8 mouse cellular contexts compared by ENCODE assay signal in the genomic region with DNA sequence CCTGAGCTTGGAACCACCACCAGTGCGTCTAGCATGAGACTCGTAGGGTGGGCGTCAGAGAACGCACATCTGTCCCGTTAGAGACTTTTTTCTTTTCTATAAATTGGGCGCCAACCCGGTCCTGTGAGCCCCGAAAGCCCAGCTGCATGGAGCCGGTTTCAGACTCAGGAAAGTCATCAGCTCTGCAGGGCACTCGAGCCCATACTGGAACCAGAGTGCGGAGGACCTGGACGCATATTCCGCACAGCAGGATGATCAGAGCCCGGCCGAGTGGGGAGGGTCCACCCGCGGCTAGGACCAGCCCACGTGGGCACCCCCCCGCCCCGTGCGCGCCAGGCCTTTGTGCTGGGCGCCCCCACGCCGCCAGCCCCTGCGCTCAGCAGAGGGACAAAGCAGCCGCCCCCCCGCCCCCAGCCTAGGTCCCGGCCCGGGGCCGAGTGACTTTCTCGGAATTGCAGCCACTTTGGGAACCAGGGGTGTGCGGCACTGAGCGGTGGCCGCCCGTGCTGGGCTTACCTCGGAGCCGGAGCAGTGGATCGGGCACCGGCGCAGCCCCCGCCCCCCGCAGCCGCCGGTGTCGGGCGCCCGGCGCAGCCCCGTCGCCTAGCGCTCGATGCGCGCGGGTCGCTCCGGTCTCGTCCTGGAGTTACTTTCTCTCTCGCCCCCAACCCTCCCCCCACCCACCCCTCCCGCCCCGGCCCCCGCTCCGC. TPM values are rescaled to one million over a fixed set of nuclear protein-coding genes. Genes with fewer than 3 reads are reported as not detected.
DNase-seq lines count a peak whose midpoint lies in the region; ATAC-seq and TF ChIP-seq lines count a peak whose summit lies in the region.

No protein-coding gene starts in this region.

- H3K9ac ChIP-seq in lung, embryonic 14.5 days: peak overlapping the region; percentile 94
- H3K9ac ChIP-seq in forebrain, embryonic 14.5 days (ENCODE audit: low read length): peak overlapping the region; percentile 97
- peak overlapping the region; percentile 96 for H3K9ac ChIP-seq in intestine, embryonic 14.5 days (ENCODE audit: low read length)
- H3K9ac ChIP-seq in lung, postnatal 0 days (replicated peaks; ENCODE audit: low read depth): peak overlapping the region; percentile 60; the same call in 1 of the 2 replicates
- H3K9ac ChIP-seq in stomach, embryonic 16.5 days (ENCODE audit: low read length): peak overlapping the region; percentile 94

- H3K4me3 ChIP-seq in lung, embryonic 14.5 days (ENCODE audit: low read depth, low read length): peak overlapping the region; percentile 76
- peak overlapping the region; percentile 62 for H3K4me3 ChIP-seq in brown adipose tissue, adult 24 weeks (ENCODE audit: insufficient read depth, low read depth, low read length)
- peak overlapping the region; percentile 86 for H3K4me3 ChIP-seq in forebrain, embryonic 14.5 days (ENCODE audit: low read depth, low read length)
- peak overlapping the region; percentile 71 for H3K4me3 ChIP-seq in intestine, embryonic 14.5 days (ENCODE audit: low read depth, low read length)
- peak overlapping the region; percentile 63 for H3K4me3 ChIP-seq in lung, postnatal 0 days (ENCODE audit: low read depth, low read length)
- peak overlapping the region; percentile 80 for H3K4me3 ChIP-seq in stomach, embryonic 16.5 days (replicated peaks; ENCODE audit: low read length)

- H3K9me3 ChIP-seq in lung, embryonic 14.5 days (ENCODE audit: low read depth, low read length): no peaks in the 10 kb centered on the region
- no peaks in the 10 kb centered on the region for H3K9me3 ChIP-seq in forebrain, embryonic 14.5 days (replicated peaks; ENCODE audit: control insufficient read depth, low read length)
- no peaks in the 10 kb centered on the region for H3K9me3 ChIP-seq in intestine, embryonic 14.5 days (ENCODE audit: control insufficient read depth, low read length)
- no peaks in the 10 kb centered on the region for H3K9me3 ChIP-seq in lung, postnatal 0 days (ENCODE audit: low read length)
- H3K9me3 ChIP-seq in stomach, embryonic 16.5 days (replicated peaks; ENCODE audit: control insufficient read depth, low read length): no peaks in the 10 kb centered on the region

- under 1% methylated on average over 59 of the region's 64 CpGs for WGBS in lung, embryonic 14.5 days
- WGBS in forebrain, embryonic 14.5 days: 0% methylated on average over 37 of the region's 64 CpGs
- WGBS in intestine, embryonic 14.5 days: under 1% methylated on average over 48 of the region's 64 CpGs
- WGBS in lung, postnatal 0 days: under 1% methylated on average over 41 of the region's 64 CpGs
- 1% methylated on average over 41 of the region's 64 CpGs for WGBS in stomach, embryonic 16.5 days

- no peaks in the 10 kb centered on the region for H3K27me3 ChIP-seq in lung, embryonic 14.5 days (ENCODE audit: insufficient read depth, low read length)
- H3K27me3 ChIP-seq in forebrain, embryonic 14.5 days (replicated peaks; ENCODE audit: control insufficient read depth, insufficient read depth, low read length): no peaks in the 10 kb centered on the region
- no peaks in the 10 kb centered on the region for H3K27me3 ChIP-seq in intestine, embryonic 14.5 days (replicated peaks; ENCODE audit: control insufficient read depth, insufficient read depth, low read length)
- no peaks in the 10 kb centered on the region for H3K27me3 ChIP-seq in lung, postnatal 0 days (replicated peaks; ENCODE audit: insufficient read depth, low read length)
- H3K27me3 ChIP-seq in stomach, embryonic 16.5 days (ENCODE audit: control insufficient read depth, insufficient read depth, low read length): no peaks in the 10 kb centered on the region

- no peak for TF ChIP-seq CTCF in lung, embryonic 14.5 days (IDR thresholded peaks at IDR 0.05; ENCODE audit: low read depth)
- TF ChIP-seq CTCF in lung, postnatal 0 days (IDR thresholded peaks at IDR 0.05): no peak

- no peaks in the 10 kb centered on the region for H3K4me1 ChIP-seq in lung, embryonic 14.5 days (ENCODE audit: insufficient read depth)
- no peaks in the 10 kb centered on the region for H3K4me1 ChIP-seq in brown adipose tissue, adult 24 weeks (ENCODE audit: control insufficient read depth, insufficient read depth, insufficient read length, low read length)
- H3K4me1 ChIP-seq in forebrain, embryonic 14.5 days (ENCODE audit: control insufficient read depth, insufficient read depth, low read length): peaks cover 14% of the 10 kb centered on the region
- peaks cover 10% of the 10 kb centered on the region; the same call in 1 of the 2 replicates for H3K4me1 ChIP-seq in intestine, embryonic 14.5 days (replicated peaks; ENCODE audit: control insufficient read depth, insufficient read depth, low read length)
- H3K4me1 ChIP-seq in lung, postnatal 0 days (ENCODE audit: insufficient read depth, low read depth, low read length): no peaks in the 10 kb centered on the region
- H3K4me1 ChIP-seq in stomach, embryonic 16.5 days (ENCODE audit: control insufficient read depth, insufficient read depth, low read length): peaks cover 10% of the 10 kb centered on the region; the same call in 1 of the 2 replicates

- DNase-seq in lung, embryonic 14.5 days: peak; percentile 71
- no peak for DNase-seq in lung, adult 18-20 months
- peak; percentile 53 for DNase-seq in forebrain, embryonic 14.5 days (ENCODE audit: low spot score)
- peak; percentile 84 for DNase-seq in intestine, embryonic 14.5 days (ENCODE audit: low spot score)
- peak; percentile 16 for DNase-seq in lung, postnatal 0 days (ENCODE audit: low spot score)
- no peak for DNase-seq in right cerebral cortex, postnatal 14 days

- peaks cover 21% of the 10 kb centered on the region for H3K36me3 ChIP-seq in lung, embryonic 14.5 days (ENCODE audit: insufficient read depth)
- H3K36me3 ChIP-seq in forebrain, embryonic 14.5 days (ENCODE audit: control insufficient read depth, insufficient read depth, low read length): peaks cover 16% of the 10 kb centered on the region
- H3K36me3 ChIP-seq in intestine, embryonic 14.5 days (ENCODE audit: control insufficient read depth, insufficient read depth, low read length): peaks cover 18% of the 10 kb centered on the region
- no peaks in the 10 kb centered on the region for H3K36me3 ChIP-seq in lung, postnatal 0 days (ENCODE audit: insufficient read depth, low read length)
- H3K36me3 ChIP-seq in stomach, embryonic 16.5 days (ENCODE audit: control insufficient read depth, insufficient read depth, low read length): 0 out of 2 replicates have a peak, but pooled peaks cover 2% of the 10 kb centered on the region

- TF ChIP-seq EP300 in lung, postnatal 0 days (IDR thresholded peaks at IDR 0.05): no peak

- peak overlapping the region; percentile 80 for H3K4me2 ChIP-seq in lung, embryonic 14.5 days
- H3K4me2 ChIP-seq in forebrain, embryonic 14.5 days (ENCODE audit: low read length): peak overlapping the region; percentile 74
- peak overlapping the region; percentile 62 for H3K4me2 ChIP-seq in intestine, embryonic 14.5 days (ENCODE audit: low read length)
- H3K4me2 ChIP-seq in lung, postnatal 0 days (replicated peaks; ENCODE audit: low read depth, low read length): peak overlapping the region; percentile 97
- H3K4me2 ChIP-seq in stomach, embryonic 16.5 days (ENCODE audit: low read depth, low read length): peak overlapping the region; percentile 78

- ATAC-seq in lung, embryonic 14.5 days (ENCODE audit: insufficient read depth): peak; percentile 56
- peak; percentile 33 for ATAC-seq in forebrain, embryonic 14.5 days
- ATAC-seq in intestine, embryonic 14.5 days (replicated peaks; ENCODE audit: low FRiP score, low TSS enrichment, low read depth): peak; percentile 63
- peak; percentile 13 for ATAC-seq in lung, postnatal 0 days
- ATAC-seq in stomach, embryonic 16.5 days (ENCODE audit: insufficient read depth, low FRiP score): peak; percentile 18

- peak overlapping the region; percentile 99 for H3K27ac ChIP-seq in lung, embryonic 14.5 days (ENCODE audit: low read depth)
- no peak overlapping the region for H3K27ac ChIP-seq in brown adipose tissue, adult 24 weeks (replicated peaks; ENCODE audit: low read depth, low read length)
- H3K27ac ChIP-seq in forebrain, embryonic 14.5 days (ENCODE audit: low read depth, low read length): peak overlapping the region; percentile 99
- H3K27ac ChIP-seq in intestine, embryonic 14.5 days (ENCODE audit: low read depth): peak overlapping the region; percentile 99
- H3K27ac ChIP-seq in lung, postnatal 0 days (ENCODE audit: low read length): peak overlapping the region; percentile 91
- H3K27ac ChIP-seq in stomach, embryonic 16.5 days (ENCODE audit: low read length): peak overlapping the region; percentile 99

RNA-seq across cellular contexts. Expression of a gene that starts 2.6 kb away (rescaled TPM):
- 11.0 and 11.4 TPM in 2 replicates for polyA plus RNA-seq in lung, embryonic 14.5 days (2014; fragmentation: Nextera tagmentation; extraction: Ambion mirVana)
- 13.7 and 14.0 TPM in 2 replicates for polyA plus RNA-seq in brown adipose tissue, adult 24 weeks (2012; ENCODE audit: insufficient read depth, insufficient read length, missing spikeins)
- 13.9 and 16.0 TPM in 2 replicates for polyA plus RNA-seq in forebrain, embryonic 14.5 days (2014; fragmentation: Nextera tagmentation; extraction: Ambion mirVana)
- polyA plus RNA-seq in intestine, embryonic 14.5 days (2014; fragmentation: Nextera tagmentation; extraction: Ambion mirVana): 10.0 and 14.7 TPM in 2 replicates
- polyA plus RNA-seq in lung, postnatal 0 days (2015; fragmentation: Nextera tagmentation; extraction: Ambion mirVana): 5.9 and 7.4 TPM in 2 replicates
- 18.5 and 26.0 TPM in 2 replicates for polyA plus RNA-seq in stomach, embryonic 16.5 days (2015; fragmentation: Nextera tagmentation; extraction: Ambion mirVana)

Comparison
In these comparisons a context has a peak if more than half of its experiments do, and no peak if none do; other contexts are left out.
1. DNase-seq: peak in lung, embryonic 14.5 days (single experiment), forebrain, embryonic 14.5 days (single experiment), intestine, embryonic 14.5 days (single experiment) and lung, postnatal 0 days (single experiment); none in lung, adult 18-20 months (0 of 2) and right cerebral cortex, postnatal 14 days (single experiment).
2. ATAC-seq: peak in every context shown above with its lines; median percentile 63 in intestine, embryonic 14.5 days; 56 in lung, embryonic 14.5 days; 33 in forebrain, embryonic 14.5 days; 18 in stomach, embryonic 16.5 days; 13 in lung, postnatal 0 days.
3. Peak in every context shown above with its lines, with median percentiles within 50 percentile points of each other: H3K4me2 ChIP-seq, H3K4me3 ChIP-seq and H3K9ac ChIP-seq.